Mouse (Mus musculus) lung, postnatal 0 days (tissue): ENCODE data around the gene Sh3bp4.

Source experiments
- CTCF ChIP-seq: IDR thresholded peaks from 2 replicates; pipeline ENCODE4 v1.5.1; 2016; ENCODE audit warnings: antibody characterized with exemption, mild to moderate bottlenecking
- EP300 ChIP-seq: IDR thresholded peaks from 2 replicates; pipeline ENCODE4 v1.6.1; 2016; ENCODE audit warnings: antibody characterized with exemption, mild to moderate bottlenecking, control low read depth

DNA sequence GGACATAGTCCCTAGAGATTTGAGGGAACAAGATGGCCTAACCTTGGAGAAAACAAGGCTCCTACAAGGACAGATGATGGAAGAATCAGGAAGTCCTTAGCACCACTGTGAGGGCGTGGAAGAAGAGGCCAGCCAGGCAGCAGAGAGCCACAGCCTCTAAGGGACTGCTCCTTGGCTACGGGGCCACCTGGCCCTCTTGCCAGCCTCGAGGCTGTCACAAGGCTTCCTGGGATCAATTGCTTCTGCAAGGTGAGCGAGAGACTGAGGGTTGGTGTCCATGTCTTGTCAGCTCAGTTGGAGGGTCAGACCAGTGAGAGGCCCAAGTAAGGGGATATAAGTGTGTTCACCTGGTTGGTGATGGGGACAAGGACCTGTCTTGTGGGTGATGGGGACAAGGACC is 63.5 kb downstream of the Sh3bp4 start:
- TF ChIP-seq CTCF (no peak), EP300 (no peak)
